Mouse (Mus musculus) T-helper 17 cell (primary cell): ENCODE results near the gene Pycr1.

Experiments
- in situ Hi-C, 2 experiments: fragments of 300-600 bp; cut with MboI, MseI; formaldehyde crosslinking; loops; 1 replicate in 1 of 2; 2 replicates in 1 of 2; pipeline ENCODE4 v1.15.1; 2025; ENCODE audit warnings: high pct_unique_total_duplicates in 2 of 2

Gene Pycr1

GRCm38 (mm10) chr11:120609250-120609649 lies 34.3 kb downstream of the Pycr1 start:
- in situ Hi-C loops = no loop called here

GRCm38 (mm10) chr11:120608241-120609034 lies 35.1 kb downstream of the Pycr1 start, which contains the start of gene Npb:
Gene Npb, plus strand, starts transcription at chr11:120608477.
- in situ Hi-C loops = no loop called here

- in situ Hi-C loops = no loop called here
Observed at GRCm38 (mm10) chr11:120606764-120607163, 36.8 kb downstream of the Pycr1 start.

- in situ Hi-C loops = no loop called here
Observed at GRCm38 (mm10) chr11:120605667-120606066, 37.9 kb downstream of the Pycr1 start.

- in situ Hi-C loops = no loop called here
Observed at GRCm38 (mm10) chr11:120603545-120603944, 40.0 kb downstream of the Pycr1 start.

- in situ Hi-C loops = no loop called here
Observed at GRCm38 (mm10) chr11:120600716-120601115, 42.9 kb downstream of the Pycr1 start.

GRCm38 (mm10) chr11:120598990-120599549 lies 44.5 kb downstream of the Pycr1 start:
- in situ Hi-C loops = loop anchor here in 1 of 2 experiments (10.0 kb wide), 1 partner anchor 356 kb away; no protein-coding TSS in a partner anchor

GRCm38 (mm10) chr11:120598283-120598989 lies 45.1 kb downstream of the Pycr1 start, which contains the start of the genes Alyref and Anapc11:
Gene Alyref, minus strand, starts transcription at chr11:120598365.
Gene Anapc11, plus strand, starts transcription at chr11:120598421.
- in situ Hi-C loops = loop anchor here in 1 of 2 experiments (10.0 kb wide), 1 partner anchor 356 kb away; no protein-coding TSS in a partner anchor

- in situ Hi-C loops = loop anchor here in 1 of 2 experiments (10.0 kb wide), 1 partner anchor 357 kb away; no protein-coding TSS in a partner anchor
Observed at GRCm38 (mm10) chr11:120597240-120598235, 46.0 kb downstream of the Pycr1 start.

- in situ Hi-C loops = no loop called here
Observed at GRCm38 (mm10) chr11:120588531-120588930, 55.0 kb downstream of the Pycr1 start.
